Comparison of ENCODE assay signal across 21 mouse cellular contexts in the genomic region with DNA sequence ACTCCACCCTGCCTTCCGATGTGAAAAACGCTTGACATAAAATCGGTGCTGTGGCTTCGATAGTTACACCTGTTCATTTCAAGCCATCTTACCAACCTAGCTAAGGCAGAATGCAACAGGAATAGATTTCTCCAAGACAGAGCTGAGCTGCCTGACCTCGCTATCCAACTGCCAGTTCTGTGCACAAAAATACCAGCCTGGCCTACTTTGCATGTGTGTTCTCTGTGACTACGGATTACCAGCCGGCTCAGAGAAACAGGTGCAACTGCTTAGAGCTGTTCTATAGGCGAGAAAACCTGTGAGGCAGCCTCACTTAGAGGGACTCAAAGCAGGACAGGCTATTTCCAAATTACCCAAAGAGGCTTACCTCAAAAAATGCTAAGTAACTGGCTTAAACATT. TPM values are rescaled to one million over a fixed set of nuclear protein-coding genes. Genes with fewer than 3 reads are reported as not detected.
DNase-seq lines count a peak whose midpoint lies in the region; ATAC-seq and TF ChIP-seq lines count a peak whose summit lies in the region.
"Had no signal": no experiment of that assay in that cellular context is flagged by ENCODE, and none has a peak within 500 bp of the region (broad histone marks: within the 10 kb centered on the region; RNA-seq: fewer than 3 reads in every experiment).

No protein-coding gene starts in this region.

- peak; percentile 52 for DNase-seq in embryonic facial prominence, embryonic 14.5 days (ENCODE audit: low spot score)
- no peak for DNase-seq in embryonic facial prominence, embryonic 10.5 days (ENCODE audit: low spot score)
- no peak for DNase-seq in heart, postnatal 14 days
- peak; percentile 8 for DNase-seq in CH12.LX (ENCODE audit: extremely low read depth)
- DNase-seq in thymus, postnatal 0 days (ENCODE audit: low spot score), result peak; percentile 22
- DNase-seq: B cell, adult 2 months; cerebellum, adult 9-10 months; kidney, adult 11 months; liver, embryonic 13.5 days had no signal

- H3K4me1 ChIP-seq in embryonic facial prominence, embryonic 14.5 days (ENCODE audit: control insufficient read depth, insufficient read depth, low read length), result 0 out of 2 replicates have a peak, but pooled peaks cover 3% of the 10 kb centered on the region
- peaks cover 10% of the 10 kb centered on the region for H3K4me1 ChIP-seq in embryonic facial prominence, embryonic 10.5 days
- H3K4me1 ChIP-seq in heart, embryonic 13.5 days, result peaks cover 39% of the 10 kb centered on the region
- peaks cover 3 to 13% of the 10 kb centered on the region in 2 experiments; a peak in 3 of 4 replicates for H3K4me1 ChIP-seq in CH12.LX (ENCODE audit: control insufficient read depth in 1 of 2, insufficient read depth in 2 of 2)
- H3K4me1 ChIP-seq: liver, embryonic 13.5 days had no signal

- H3K9ac ChIP-seq in embryonic facial prominence, embryonic 14.5 days (ENCODE audit: low read depth, low read length), result no peak overlapping the region
- H3K9ac ChIP-seq in heart, embryonic 13.5 days, result peak overlapping the region; percentile 78
- no peak overlapping the region for H3K9ac ChIP-seq in CH12.LX (ENCODE audit: insufficient read depth, low read depth)
- H3K9ac ChIP-seq: liver, embryonic 13.5 days; lung, embryonic 15.5 days; midbrain, embryonic 15.5 days; stomach, embryonic 15.5 days had no signal

- dilution Hi-C loops in CH12.LX (cut with MboI; ENCODE audit: extremely low pct_ligation_motif_present, extremely low pct_unique_long_range_greater_than_20kb, low sequenced_read_pairs), result no loop called here

- no peak overlapping the region for H3K27ac ChIP-seq in embryonic facial prominence, embryonic 14.5 days (replicated peaks; ENCODE audit: low read depth, low read length)
- no peak overlapping the region for H3K27ac ChIP-seq in embryonic facial prominence, embryonic 10.5 days (replicated peaks)
- H3K27ac ChIP-seq in heart, embryonic 13.5 days (replicated peaks), result peak overlapping the region; percentile 94
- no peak overlapping the region for H3K27ac ChIP-seq in CH12.LX (ENCODE audit: insufficient read depth, low read depth)
- H3K27ac ChIP-seq: hindbrain, postnatal 0 days; kidney, postnatal 0 days; left cerebral cortex, adult 2 months; limb, embryonic 10.5 days; liver, embryonic 13.5 days; lung, embryonic 15.5 days; macrophage; midbrain, embryonic 15.5 days; stomach, embryonic 15.5 days had no signal

- no peak overlapping the region for H3K4me2 ChIP-seq in embryonic facial prominence, embryonic 14.5 days (ENCODE audit: low read depth, low read length)
- peak overlapping the region; percentile 65 for H3K4me2 ChIP-seq in heart, embryonic 13.5 days
- peak overlapping the region; percentile 58; the same call in 1 of the 2 replicates for H3K4me2 ChIP-seq in CH12.LX (ENCODE audit: insufficient read depth, low read depth, poor library complexity, severe bottlenecking)
- H3K4me2 ChIP-seq: liver, embryonic 13.5 days; lung, embryonic 15.5 days; midbrain, embryonic 15.5 days; stomach, embryonic 15.5 days had no signal

- intact Hi-C loops in heart, postnatal 14 days (cut with DNase I), result no loop called here

- no peaks in the 10 kb centered on the region; the same call in none of the 2 replicates for H3K27me3 ChIP-seq in embryonic facial prominence, embryonic 14.5 days (replicated peaks; ENCODE audit: control insufficient read depth, insufficient read depth, low read length)
- peaks cover 42% of the 10 kb centered on the region for H3K27me3 ChIP-seq in embryonic facial prominence, embryonic 10.5 days (replicated peaks; ENCODE audit: low read depth, poor library complexity, severe bottlenecking)
- H3K27me3 ChIP-seq in heart, embryonic 13.5 days (replicated peaks), result peaks cover 12% of the 10 kb centered on the region
- no peaks in the 10 kb centered on the region for H3K27me3 ChIP-seq in CH12.LX (replicated peaks)
- H3K27me3 ChIP-seq: midbrain, embryonic 15.5 days; stomach, embryonic 15.5 days had no signal

- 0 out of 2 replicates have a peak, but pooled peaks have one; percentile 20 for TF ChIP-seq EP300 in CH12.LX (IDR thresholded peaks at IDR 0.05; ENCODE audit: low read length)

- no peak for TF ChIP-seq POLR2A in CH12.LX (IDR thresholded peaks at IDR 0.05; ENCODE audit: low read depth, low read length)

- no peak for TF ChIP-seq CTCF in CH12.LX (conservative IDR thresholded peaks at IDR 0.05 in 1 of 2, IDR thresholded peaks at IDR 0.05 in 1 of 2; ENCODE audit: low read depth in 2 of 2, low read length in 2 of 2)

- ATAC-seq in embryonic facial prominence, embryonic 14.5 days (ENCODE audit: low read depth), result no peak
- no peak for ATAC-seq in heart, embryonic 13.5 days (ENCODE audit: extremely low read depth, insufficient number of reproducible peaks, low FRiP score, low TSS enrichment)
- ATAC-seq in megakaryocyte, adult 5-6 weeks (ENCODE audit: poor library complexity, severe bottlenecking), result no peak
- no peak for ATAC-seq in megakaryocyte progenitor cell, adult 5-6 weeks (replicated peaks; ENCODE audit: poor library complexity)
- ATAC-seq: forebrain, embryonic 14.5 days; hindbrain, postnatal 0 days; midbrain, embryonic 15.5 days had no signal

- WGBS in embryonic facial prominence, embryonic 14.5 days, result 68% methylated on average over 8 of the region's 8 CpGs
- 80% methylated on average over 8 of the region's 8 CpGs for WGBS in embryonic facial prominence, embryonic 10.5 days
- WGBS in heart, embryonic 13.5 days, result 52% methylated on average over 8 of the region's 8 CpGs

- H3K9me3 ChIP-seq in embryonic facial prominence, embryonic 14.5 days (ENCODE audit: control insufficient read depth, low read length), result no peaks in the 10 kb centered on the region
- H3K9me3 ChIP-seq in embryonic facial prominence, embryonic 10.5 days, result no peaks in the 10 kb centered on the region
- H3K9me3 ChIP-seq in heart, embryonic 13.5 days, result no peaks in the 10 kb centered on the region
- H3K9me3 ChIP-seq in CH12.LX (replicated peaks; ENCODE audit: low read length), result peaks cover 8% of the 10 kb centered on the region
- H3K9me3 ChIP-seq: limb, embryonic 10.5 days; liver, embryonic 13.5 days; lung, embryonic 15.5 days; midbrain, embryonic 15.5 days; stomach, embryonic 15.5 days had no signal

- in situ Hi-C loops in CH12.LX (cut with MboI; ENCODE audit: low pct_ligation_motif_present, low pct_unique_long_range_greater_than_20kb, low sequenced_read_pairs), result no loop called here

- no peak; the same call in 1 of the 2 replicates for TF ChIP-seq RAD21 in CH12.LX (IDR thresholded peaks at IDR 0.05; ENCODE audit: low read depth, low read length)

- H3K4me3 ChIP-seq in embryonic facial prominence, embryonic 14.5 days (ENCODE audit: low read depth, low read length), result no peak overlapping the region
- H3K4me3 ChIP-seq in embryonic facial prominence, embryonic 10.5 days, result no peak overlapping the region
- H3K4me3 ChIP-seq in heart, embryonic 13.5 days, result peak overlapping the region; percentile 37
- H3K4me3 ChIP-seq in CH12.LX (replicated peaks in 1 of 3; ENCODE audit: low read depth in 2 of 3, low read length in 2 of 3, poor library complexity in 1 of 3), result peak overlapping the region in 1 of 3 experiments; percentile 12
- H3K4me3 ChIP-seq: left cerebral cortex, adult 2 months; limb, embryonic 10.5 days; liver, embryonic 13.5 days; lung, embryonic 15.5 days; midbrain, embryonic 15.5 days; stomach, embryonic 15.5 days had no signal

- no peaks in the 10 kb centered on the region for H3K36me3 ChIP-seq in embryonic facial prominence, embryonic 14.5 days (ENCODE audit: control insufficient read depth, insufficient read depth, low read length)
- H3K36me3 ChIP-seq in embryonic facial prominence, embryonic 10.5 days (replicated peaks), result no peaks in the 10 kb centered on the region
- H3K36me3 ChIP-seq in heart, embryonic 13.5 days, result no peaks in the 10 kb centered on the region
- H3K36me3 ChIP-seq in CH12.LX (replicated peaks in 1 of 2; ENCODE audit: control insufficient read depth in 1 of 2, insufficient read depth in 1 of 2, low read length in 1 of 2), result no peaks in the 10 kb centered on the region
- H3K36me3 ChIP-seq: limb, embryonic 10.5 days; liver, embryonic 13.5 days; lung, embryonic 15.5 days; midbrain, embryonic 15.5 days; stomach, embryonic 15.5 days had no signal

- H3K79me2 ChIP-seq in CH12.LX (replicated peaks; ENCODE audit: control insufficient read depth, extremely low read depth, insufficient read depth, poor library complexity, severe bottlenecking), result no peaks in the 10 kb centered on the region

TF ChIP-seq in CH12.LX, 34 proteins besides CTCF, POLR2A, EP300 and RAD21:
- TF ChIP-seq TCF12 (IDR thresholded peaks at IDR 0.05; ENCODE audit: low read depth, low read length) (0 out of 2 replicates have a peak, but pooled peaks have one; percentile 13), RCOR1 (conservative IDR thresholded peaks at IDR 0.05; ENCODE audit: low read depth, low read length) (no peak), MYC (IDR thresholded peaks at IDR 0.05; ENCODE audit: low read depth, low read length) (no peak), UBTF (IDR thresholded peaks at IDR 0.05; ENCODE audit: low read depth, low read length) (no peak), IRF4 (IDR thresholded peaks at IDR 0.05; ENCODE audit: low read depth, low read length) (no peak)
TF ChIP-seq in CH12.LX: peak in this region for 1.

RNA-seq across cellular contexts. Expression of gene Rbm24, which starts 4.2 kb away (rescaled TPM):
- 13.3 and 15.6 TPM in 2 replicates for polyA plus RNA-seq in embryonic facial prominence, embryonic 14.5 days (2014; fragmentation: Nextera tagmentation; extraction: Ambion mirVana)
- 0.61 and 0.78 TPM in 2 replicates for polyA plus RNA-seq in embryonic facial prominence, embryonic 10.5 days (2016; fragmentation: Nextera tagmentation; extraction: Ambion mirVana)
- 34.9 and 44.8 TPM in 2 replicates for polyA plus RNA-seq in heart, embryonic 13.5 days (2015; fragmentation: Nextera tagmentation; extraction: Ambion mirVana)
- total RNA-seq in heart, postnatal 14 days (2021), result 100 to 1,000 TPM; 223 to 227 TPM
- not detected in 2 replicates for total RNA-seq in CH12.LX (2012; rRNA removed)
- not detected in 2 replicates for total RNA-seq in CH12.LX (2014; rRNA removed)
- polyA plus RNA-seq in CH12.LX (2012; ENCODE audit: insufficient read length, low read depth), result not detected in 2 replicates
- polyA plus RNA-seq in thymus, postnatal 0 days (2015; fragmentation: Nextera tagmentation; extraction: Ambion mirVana), result 1.6 and 3.5 TPM in 2 replicates
- total RNA-seq in megakaryocyte, adult 5-6 weeks (2015), result not detected in 2 replicates
- total RNA-seq in megakaryocyte, adult 5-6 weeks (2017), result not detected in 2 replicates
- total RNA-seq in megakaryocyte progenitor cell, adult 5-6 weeks (2015), result not detected in 2 replicates
- total RNA-seq in megakaryocyte progenitor cell, adult 5-6 weeks (2017), result not detected in 2 replicates
- polyA plus RNA-seq: macrophage had no signal

Comparison
In these comparisons a context has a peak if more than half of its experiments do, and no peak if none do; other contexts are left out.
1. DNase-seq: peak in embryonic facial prominence, embryonic 14.5 days (single experiment), CH12.LX (single experiment) and thymus, postnatal 0 days (single experiment); none in embryonic facial prominence, embryonic 10.5 days (single experiment) and heart, postnatal 14 days (0 of 2).